Mouse (Mus musculus) stomach, postnatal 0 days (tissue): Measurements from ENCODE around the gene Smoc2. TPM values are rescaled to one million over a fixed set of nuclear protein-coding genes. Genes with fewer than 3 reads are reported as not detected.

Experiments
- ATAC-seq: fragments of 200-750 bp; cut with Nextera tagmentation; 2 replicates; pipeline ENCODE4 v1.8.0; 2017; ENCODE audit not compliant: low FRiP score, low TSS enrichment
- DNase-seq: peaks from one replicate; pipeline ENCODE4 v3.0.0-alpha.2; 2016; ENCODE audit warnings: low spot score
- H3K27ac ChIP-seq: fragments of 300-500 bp; sonication (generic); replicated peaks from 2 replicates; pipeline ENCODE4 v1.5.1; 2014; ENCODE audit warnings: mild to moderate bottlenecking, control low read depth
- H3K27me3 ChIP-seq: fragments of 300-500 bp; sonication (generic); 2 replicates; pipeline ENCODE4 v1.6.1; 2014; ENCODE audit warnings: low read length; ENCODE audit not compliant: control insufficient read depth, insufficient read depth
- H3K36me3 ChIP-seq: fragments of 300-500 bp; sonication (generic); 2 replicates; pipeline ENCODE4 v1.6.1; 2014; ENCODE audit warnings: low read length, mixed read lengths; ENCODE audit not compliant: control insufficient read depth, insufficient read depth
- H3K4me1 ChIP-seq: fragments of 300-500 bp; sonication (generic); replicated peaks from 2 replicates; pipeline ENCODE4 v1.6.1; 2014; ENCODE audit warnings: antibody characterized with exemption; ENCODE audit not compliant: control insufficient read depth, insufficient read depth
- H3K4me2 ChIP-seq: fragments of 300-500 bp; sonication (generic); replicated peaks from 2 replicates; pipeline ENCODE4 v1.6.1; 2014; ENCODE audit warnings: low read depth, mild to moderate bottlenecking, control low read depth, moderate library complexity
- H3K4me3 ChIP-seq: fragments of 300-500 bp; sonication (generic); 2 replicates; pipeline ENCODE4 v1.5.1; 2014; ENCODE audit warnings: low read depth, low read length, control low read depth
- H3K9ac ChIP-seq: fragments of 300-500 bp; sonication (generic); 2 replicates; pipeline ENCODE4 v1.6.1; 2014; ENCODE audit warnings: mild to moderate bottlenecking, low read length, control low read depth, mixed read lengths
- H3K9me3 ChIP-seq: fragments of 300-500 bp; sonication (generic); 2 replicates; pipeline ENCODE4 v1.6.1; 2016; ENCODE audit warnings: low read length; ENCODE audit not compliant: control insufficient read depth
- CTCF ChIP-seq: IDR thresholded peaks from 2 replicates; pipeline ENCODE4 v1.5.1; 2016; ENCODE audit warnings: antibody characterized with exemption, low read depth, mild to moderate bottlenecking, moderate library complexity
- EP300 ChIP-seq: optimal IDR thresholded peaks from 2 replicates; pipeline ENCODE3; 2016; ENCODE audit warnings: antibody characterized with exemption
- WGBS: fragments of 180-500 bp; shearing (Covaris S2); extraction: QIAGEN DNeasy Blood & Tissue Kit; methylation state at CpG from one replicate; pipeline ENCODE4 v1.1.7; 2014; 5-methylcytosine and 5-hydroxymethylcytosine counted together
- polyA plus RNA-seq: library from polyadenylated mRNA; unstranded; fragments of >200 nt; fragmentation: Nextera tagmentation; extraction: Ambion mirVana; gene quantifications from 2 replicates; pipeline ENCODE4 v1.2.1, GENCODE M21; 2015

Smoc2 gene
- polyA plus RNA-seq, 1 experiment from 2014 or later: 59.2 TPM

DNA sequence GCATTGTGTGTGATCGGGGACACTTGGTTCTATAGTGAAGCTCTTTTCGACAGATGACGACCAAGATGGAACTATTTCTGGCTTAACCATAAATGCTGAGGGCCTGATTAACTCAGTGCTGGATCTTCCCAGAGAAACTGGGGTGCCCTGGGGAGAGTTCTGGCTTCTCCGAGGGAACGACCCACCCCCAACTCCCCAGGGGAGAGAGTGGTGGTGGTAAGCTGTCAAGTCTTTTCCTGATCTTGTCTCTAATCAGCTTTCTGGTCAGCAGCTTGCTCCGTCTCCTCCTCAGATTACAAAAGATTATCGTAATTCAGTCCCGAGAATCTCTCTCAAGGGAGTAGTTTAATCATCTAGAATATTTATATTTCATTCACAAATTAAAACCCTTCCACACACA lies 63.2 kb downstream of the Smoc2 start:
- H3K4me3 ChIP-seq: no peak overlapping the region
- H3K27ac ChIP-seq: no peak overlapping the region
- 60% methylated on average over 8 of the region's 8 CpGs for WGBS
- H3K36me3 ChIP-seq: no peaks in the 10 kb centered on the region
- TF ChIP-seq CTCF (no peak), EP300 (no peak)
- H3K4me1 ChIP-seq: no peaks in the 10 kb centered on the region
- ATAC-seq (no peak), DNase-seq (no peak)
- H3K4me2 ChIP-seq: no peak overlapping the region
- H3K9me3 ChIP-seq: no peaks in the 10 kb centered on the region
- H3K9ac ChIP-seq: no peak overlapping the region
- no peaks in the 10 kb centered on the region for H3K27me3 ChIP-seq

DNA sequence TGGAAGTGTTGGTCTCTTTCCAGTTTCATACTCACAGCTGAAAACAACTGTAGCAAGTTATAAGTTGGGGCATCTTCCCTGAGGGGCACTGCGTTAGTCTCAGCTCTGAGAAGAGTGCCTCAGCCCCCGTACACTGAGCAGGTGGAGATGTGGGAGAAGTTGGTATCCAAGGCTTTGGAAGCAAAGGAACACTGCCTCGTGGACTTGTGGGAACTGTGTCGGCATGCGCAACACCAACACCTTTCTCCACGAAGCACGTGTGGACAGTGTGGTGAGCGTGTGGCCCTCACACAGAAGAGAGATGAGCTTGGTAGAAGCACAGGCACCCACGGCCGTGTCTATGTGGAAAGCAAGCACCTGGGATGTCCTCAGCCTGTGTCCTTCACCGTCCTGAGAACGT lies 64.1 kb downstream of the Smoc2 start:
- no peak for ATAC-seq

DNA sequence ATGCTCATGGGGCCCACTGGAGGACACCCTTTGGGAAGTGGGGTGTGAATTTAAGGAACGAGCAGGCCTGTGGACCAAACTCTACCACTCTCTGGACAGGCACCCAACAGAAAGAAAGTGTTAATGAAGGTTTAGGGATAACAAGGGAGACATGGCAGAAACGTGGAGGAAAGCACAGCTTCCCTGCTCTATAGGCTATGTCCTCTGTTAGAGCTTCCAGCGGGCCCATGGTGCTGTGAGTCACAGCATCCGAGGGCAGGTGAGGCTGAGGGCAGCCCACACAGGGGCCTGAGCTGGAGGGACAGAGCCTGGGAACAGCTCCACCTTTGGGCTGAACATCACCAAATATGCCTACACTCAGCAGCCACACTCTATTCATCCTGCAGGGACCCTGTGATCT lies 66.2 kb downstream of the Smoc2 start:
- Histone ChIP-seq H3K4me2 (no peak overlapping the region), H3K9me3 (no peaks in the 10 kb centered on the region), H3K4me3 (no peak overlapping the region), H3K36me3 (no peaks in the 10 kb centered on the region), H3K27me3 (no peaks in the 10 kb centered on the region), H3K9ac (no peak overlapping the region), H3K27ac (no peak overlapping the region), H3K4me1 (no peaks in the 10 kb centered on the region)
- WGBS: 72% methylated on average over 4 of the region's 4 CpGs
- no peak for ATAC-seq
- no peak for DNase-seq
- no peak for TF ChIP-seq EP300

More for the DNA sequence above, 64.1 kb downstream of the Smoc2 start:
- Histone ChIP-seq H3K4me1 (no peaks in the 10 kb centered on the region), H3K27ac (no peak overlapping the region), H3K4me3 (no peak overlapping the region), H3K4me2 (no peak overlapping the region), H3K9ac (no peak overlapping the region), H3K27me3 (no peaks in the 10 kb centered on the region), H3K36me3 (no peaks in the 10 kb centered on the region), H3K9me3 (no peaks in the 10 kb centered on the region)
- 85% methylated on average over 12 of the region's 12 CpGs for WGBS
- DNase-seq: no peak
- TF ChIP-seq CTCF (no peak), EP300 (no peak)

DNA sequence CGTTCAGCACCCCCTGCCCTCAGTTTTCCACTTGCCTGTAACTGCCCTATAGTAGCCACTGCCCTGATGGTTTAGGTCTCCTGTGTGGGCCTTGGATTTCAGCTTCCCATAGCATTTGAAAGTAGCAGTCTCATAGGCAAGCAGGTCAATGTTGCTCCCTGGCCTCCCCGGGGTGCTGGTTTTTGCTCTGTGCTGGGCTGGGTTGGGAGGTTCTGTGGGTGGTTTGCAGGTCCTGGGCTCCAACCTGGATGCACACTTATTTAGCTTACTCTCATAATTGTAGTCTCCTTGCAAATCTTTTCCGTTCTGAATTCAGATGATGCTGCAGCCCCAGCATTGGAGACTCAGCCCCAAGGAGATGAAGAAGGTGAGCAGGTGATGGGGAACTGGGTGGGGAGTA lies 67.6 kb downstream of the Smoc2 start:
- no peak for DNase-seq
- TF ChIP-seq EP300 (no peak), CTCF (no peak)
- Histone ChIP-seq H3K9ac (no peak overlapping the region), H3K9me3 (no peaks in the 10 kb centered on the region), H3K4me1 (no peaks in the 10 kb centered on the region), H3K36me3 (no peaks in the 10 kb centered on the region), H3K27me3 (no peaks in the 10 kb centered on the region), H3K4me2 (no peak overlapping the region), H3K27ac (no peak overlapping the region), H3K4me3 (no peak overlapping the region)
- ATAC-seq: no peak
- WGBS: 75% methylated on average over 3 of the region's 3 CpGs

DNA sequence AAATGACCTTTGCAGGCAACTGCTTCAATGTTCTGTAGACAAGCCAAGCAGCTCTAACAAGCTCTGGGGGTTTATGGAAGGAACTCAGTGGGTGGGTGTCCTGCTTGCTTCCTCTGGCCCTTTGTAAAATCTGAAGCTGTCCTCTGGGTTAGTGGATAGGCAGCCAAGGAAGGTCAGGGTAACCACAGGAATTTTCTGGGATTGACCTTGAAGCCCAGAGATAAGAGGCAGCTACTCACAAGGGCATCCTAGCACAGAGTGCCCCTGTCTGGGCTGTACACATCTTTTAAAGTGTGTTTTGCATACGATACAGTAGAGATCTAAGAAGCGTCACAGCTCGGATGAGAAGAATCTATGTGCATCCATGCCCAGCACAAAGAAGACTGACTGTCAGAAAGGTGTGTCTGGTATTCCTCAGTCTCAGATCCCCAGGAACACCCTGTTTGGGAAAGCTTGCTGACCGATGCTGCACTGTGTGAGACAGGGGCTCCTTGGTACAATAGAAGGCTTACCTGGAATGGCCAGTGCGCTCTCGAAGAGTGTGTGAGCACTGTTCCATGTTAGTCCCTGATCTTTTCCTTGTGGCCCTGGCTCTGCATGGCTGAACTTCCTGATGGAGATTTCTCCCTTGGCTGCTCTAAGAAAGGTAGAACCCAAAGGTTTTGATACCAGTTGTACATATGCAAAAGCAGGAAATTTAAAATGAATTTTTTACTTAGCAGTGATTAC lies 69.9 kb downstream of the Smoc2 start:
- H3K9me3 ChIP-seq: 0 out of 2 replicates have a peak, but pooled peaks cover 2% of the 10 kb centered on the region
- H3K27ac ChIP-seq: no peak overlapping the region
- ATAC-seq (no peak), DNase-seq (no peak)
- WGBS: 81% methylated on average over 6 of the region's 6 CpGs
- H3K4me1 ChIP-seq: no peaks in the 10 kb centered on the region
- TF ChIP-seq EP300 (no peak), CTCF (no peak)
- no peaks in the 10 kb centered on the region for H3K36me3 ChIP-seq
- no peaks in the 10 kb centered on the region for H3K27me3 ChIP-seq
- H3K4me2 ChIP-seq: no peak overlapping the region
- no peak overlapping the region for H3K9ac ChIP-seq
- no peak overlapping the region for H3K4me3 ChIP-seq

DNA sequence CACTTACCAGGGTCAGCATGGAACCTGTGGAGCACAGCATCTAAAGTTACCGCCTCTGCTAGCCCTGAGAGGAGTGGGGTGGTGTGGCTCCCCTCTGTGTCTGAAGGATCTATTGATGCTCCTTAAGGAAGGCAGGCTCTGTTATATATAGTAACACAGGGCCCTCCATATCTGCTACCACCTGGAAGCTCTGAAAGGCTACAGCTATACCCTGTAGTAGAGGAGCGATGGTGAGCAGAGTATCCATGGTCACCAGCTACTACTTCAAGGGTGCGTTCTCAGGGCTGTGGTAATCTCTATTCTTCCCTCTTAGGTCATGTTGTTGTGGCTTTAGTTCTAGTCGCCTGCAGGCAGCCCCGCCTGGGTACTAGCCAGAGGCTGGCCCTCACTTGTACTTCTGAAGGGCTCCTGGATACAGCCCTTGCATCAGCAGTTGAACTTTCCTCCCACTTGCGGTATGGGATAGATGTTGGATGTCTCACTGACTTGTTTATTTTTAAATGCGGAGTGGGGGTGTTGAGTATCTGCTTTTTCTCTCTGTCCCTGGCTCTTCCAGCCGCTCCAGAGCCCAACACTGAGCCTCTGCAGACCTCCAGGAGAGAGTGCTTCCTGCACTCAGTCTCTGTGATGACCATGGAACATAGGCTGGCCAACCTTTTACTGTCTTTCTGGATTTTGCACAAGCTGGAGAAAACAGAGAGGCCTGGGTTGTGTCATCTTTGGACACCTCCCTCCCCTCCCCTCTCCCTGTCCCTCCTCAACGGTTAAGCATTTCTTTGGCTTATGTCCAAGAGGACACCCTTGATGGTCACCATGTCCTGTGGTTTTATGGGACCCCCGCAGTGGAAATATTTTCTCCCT lies 74.1 kb downstream of the Smoc2 start:
- peak; percentile 84; the same call in 1 of the 2 replicates for ATAC-seq

More for the DNA sequence above, 74.1 kb downstream of the Smoc2 start:
- no peak overlapping the region for H3K4me2 ChIP-seq
- TF ChIP-seq CTCF (no peak), EP300 (no peak)
- no peak overlapping the region for H3K27ac ChIP-seq
- no peaks in the 10 kb centered on the region for H3K27me3 ChIP-seq
- 52% methylated on average over 10 of the region's 10 CpGs for WGBS
- no peaks in the 10 kb centered on the region for H3K4me1 ChIP-seq
- H3K9ac ChIP-seq: no peak overlapping the region
- DNase-seq: no peak
- H3K36me3 ChIP-seq: no peaks in the 10 kb centered on the region
- H3K9me3 ChIP-seq: 0 out of 2 replicates have a peak, but pooled peaks cover 2% of the 10 kb centered on the region
- no peak overlapping the region for H3K4me3 ChIP-seq
